Mouse (Mus musculus) heart, embryonic 16.5 days (tissue): ENCODE data around the gene Adamts5. TPM values are rescaled to one million over a fixed set of nuclear protein-coding genes. Genes with fewer than 3 reads are reported as not detected.

Experiments used
- ATAC-seq: fragments of 200-750 bp; cut with Nextera tagmentation; replicated peaks from 2 replicates; pipeline ENCODE4 v1.8.0; 2017; ENCODE audit warnings: moderate number of reproducible peaks; ENCODE audit not compliant: insufficient read depth, low FRiP score; ENCODE audit errors: extremely low read depth
- H3K27ac ChIP-seq: fragments of 300-500 bp; sonication (generic); 2 replicates; pipeline ENCODE4 v1.5.1; 2014; ENCODE audit warnings: mild to moderate bottlenecking, low read length, control low read depth, moderate library complexity
- H3K27me3 ChIP-seq: fragments of 300-500 bp; sonication (generic); 2 replicates; pipeline ENCODE4 v1.6.1; 2014; ENCODE audit warnings: low read length, mixed read lengths; ENCODE audit not compliant: control insufficient read depth, insufficient read depth
- H3K36me3 ChIP-seq: fragments of 300-500 bp; sonication (generic); 2 replicates; pipeline ENCODE4 v1.6.1; 2014; ENCODE audit not compliant: control insufficient read depth, insufficient read depth
- H3K4me1 ChIP-seq: fragments of 300-500 bp; sonication (generic); 2 replicates; pipeline ENCODE4 v1.6.1; 2014; ENCODE audit warnings: low read length, mixed read lengths; ENCODE audit not compliant: control insufficient read depth, insufficient read depth
- H3K4me2 ChIP-seq: fragments of 300-500 bp; sonication (generic); 2 replicates; pipeline ENCODE4 v1.6.1; 2014; ENCODE audit warnings: low read depth, mild to moderate bottlenecking, control low read depth, low read length
- H3K4me3 ChIP-seq: fragments of 300-500 bp; sonication (generic); 2 replicates; pipeline ENCODE4 v1.5.1; 2014; ENCODE audit warnings: mild to moderate bottlenecking, control low read depth, low read length
- H3K9ac ChIP-seq: fragments of 300-500 bp; sonication (generic); 2 replicates; pipeline ENCODE4 v1.6.1; 2014; ENCODE audit warnings: low read length, control low read depth
- H3K9me3 ChIP-seq: fragments of 300-500 bp; sonication (generic); replicated peaks from 2 replicates; pipeline ENCODE4 v1.6.1; 2016; ENCODE audit warnings: low read length; ENCODE audit not compliant: control insufficient read depth
- WGBS: fragments of 180-500 bp; shearing (Covaris S2); extraction: QIAGEN DNeasy Blood & Tissue Kit; methylation state at CpG from one replicate; pipeline ENCODE4 v1.1.7; 2014; 5-methylcytosine and 5-hydroxymethylcytosine counted together
- polyA plus RNA-seq: library from polyadenylated mRNA; unstranded; fragments of >200 nt; fragmentation: Nextera tagmentation; extraction: Ambion mirVana; gene quantifications from 2 replicates; pipeline ENCODE4 v1.2.1, GENCODE M21; 2015

Gene Adamts5
- polyA plus RNA-seq, result 3.1 and 3.5 TPM in 2 replicates

GRCm38 (mm10) chr16:85901581-85901910 lies at the start of gene Adamts5:
TSS of gene Adamts5 (minus strand) at chr16:85901828.
- 6% methylated on average over 13 of the region's 13 CpGs for whole genome bisulfite sequencing
- ATAC-seq, result 0 out of 2 replicates have a peak, but pooled peaks have one; percentile 15
- Histone ChIP-seq H3K4me3 (peak within 1 kb of the TSS; percentile 69), H3K27me3 (no peaks in the 10 kb centered on the region), H3K4me2 (peak within 1 kb of the TSS; percentile 96), H3K36me3 (no peaks in the 10 kb centered on the region), H3K4me1 (peaks cover 9% of the 10 kb centered on the region), H3K9ac (peak within 1 kb of the TSS; percentile 73), H3K9me3 (no peaks in the 10 kb centered on the region), H3K27ac (peak within 1 kb of the TSS; percentile 65)

GRCm38 (mm10) chr16:85950356-85950755 lies 48.7 kb upstream of the Adamts5 start:
- no peak for ATAC-seq
- WGBS, result 60% methylated on average over 2 of the region's 2 CpGs

GRCm38 (mm10) chr16:85926004-85926403 lies 24.4 kb upstream of the Adamts5 start:
- H3K27ac ChIP-seq, result no peak overlapping the region
- no peaks in the 10 kb centered on the region for H3K4me1 ChIP-seq
- no peak overlapping the region for H3K9ac ChIP-seq
- no peaks in the 10 kb centered on the region for H3K27me3 ChIP-seq
- H3K4me2 ChIP-seq, result no peak overlapping the region
- H3K9me3 ChIP-seq, result no peaks in the 10 kb centered on the region
- ATAC-seq, result no peak
- WGBS, result 85% methylated on average over 5 of the region's 5 CpGs
- H3K4me3 ChIP-seq, result no peak overlapping the region
- H3K36me3 ChIP-seq, result no peaks in the 10 kb centered on the region

More at GRCm38 (mm10) chr16:85950356-85950755, 48.7 kb upstream of the Adamts5 start:
- Histone ChIP-seq H3K4me3 (no peak overlapping the region), H3K27me3 (no peaks in the 10 kb centered on the region), H3K4me2 (no peak overlapping the region), H3K9me3 (no peaks in the 10 kb centered on the region), H3K9ac (no peak overlapping the region), H3K36me3 (no peaks in the 10 kb centered on the region), H3K27ac (no peak overlapping the region), H3K4me1 (no peaks in the 10 kb centered on the region)

- ATAC-seq, result no peak
- no peaks in the 10 kb centered on the region for H3K36me3 ChIP-seq
- no peaks in the 10 kb centered on the region for H3K27me3 ChIP-seq
- H3K9ac ChIP-seq, result no peak overlapping the region
- H3K4me2 ChIP-seq, result no peak overlapping the region
- H3K27ac ChIP-seq, result no peak overlapping the region
- no peaks in the 10 kb centered on the region for H3K9me3 ChIP-seq
- H3K4me1 ChIP-seq, result no peaks in the 10 kb centered on the region
- 61% methylated on average over 1 of the region's 1 CpGs for WGBS
- H3K4me3 ChIP-seq, result no peak overlapping the region
Observed at GRCm38 (mm10) chr16:85922454-85922853, 20.8 kb upstream of the Adamts5 start.

- H3K9ac ChIP-seq, result no peak overlapping the region
- no peaks in the 10 kb centered on the region for H3K9me3 ChIP-seq
- no peak overlapping the region for H3K27ac ChIP-seq
- no peak overlapping the region for H3K4me3 ChIP-seq
- no peaks in the 10 kb centered on the region for H3K4me1 ChIP-seq
- no peak overlapping the region for H3K4me2 ChIP-seq
- ATAC-seq, result no peak
- H3K36me3 ChIP-seq, result no peaks in the 10 kb centered on the region
- no peaks in the 10 kb centered on the region for H3K27me3 ChIP-seq
- WGBS, result 65% methylated on average over 4 of the region's 4 CpGs
Observed at GRCm38 (mm10) chr16:85920122-85920521, 18.5 kb upstream of the Adamts5 start.

GRCm38 (mm10) chr16:85900702-85901580 lies 687 bp downstream of the Adamts5 start:
- no peaks in the 10 kb centered on the region for H3K9me3 ChIP-seq
- peak; percentile 45; the same call in 1 of the 2 replicates for ATAC-seq
- H3K9ac ChIP-seq, result peak overlapping the region; percentile 73
- peak overlapping the region; percentile 65 for H3K27ac ChIP-seq
- peak overlapping the region; percentile 96 for H3K4me2 ChIP-seq
- under 1% methylated on average over 51 of the region's 51 CpGs for WGBS
- peak overlapping the region; percentile 69 for H3K4me3 ChIP-seq
- H3K4me1 ChIP-seq, result peaks cover 9% of the 10 kb centered on the region
- H3K27me3 ChIP-seq, result no peaks in the 10 kb centered on the region
- H3K36me3 ChIP-seq, result no peaks in the 10 kb centered on the region

GRCm38 (mm10) chr16:85899790-85900587 lies 1.6 kb downstream of the Adamts5 start:
- H3K4me2 ChIP-seq, result peak overlapping the region; percentile 96
- no peaks in the 10 kb centered on the region for H3K27me3 ChIP-seq
- no peaks in the 10 kb centered on the region for H3K36me3 ChIP-seq
- H3K27ac ChIP-seq, result peak overlapping the region; percentile 65
- peak overlapping the region; percentile 73 for H3K9ac ChIP-seq
- WGBS, result 1% methylated on average over 45 of the region's 45 CpGs
- peak; percentile 62; the same call in 1 of the 2 replicates for ATAC-seq
- H3K4me3 ChIP-seq, result peak overlapping the region; percentile 69
- no peaks in the 10 kb centered on the region for H3K9me3 ChIP-seq
- peaks cover 9% of the 10 kb centered on the region for H3K4me1 ChIP-seq

GRCm38 (mm10) chr16:85899301-85899721 lies 2.3 kb downstream of the Adamts5 start:
- Histone ChIP-seq H3K27me3 (no peaks in the 10 kb centered on the region), H3K9ac (peak overlapping the region; percentile 73; the same call in 1 of the 2 replicates), H3K9me3 (no peaks in the 10 kb centered on the region), H3K36me3 (no peaks in the 10 kb centered on the region), H3K27ac (no peak overlapping the region; the same call in 1 of the 2 replicates), H3K4me3 (peak overlapping the region; percentile 69), H3K4me1 (peaks cover 9% of the 10 kb centered on the region), H3K4me2 (peak overlapping the region; percentile 96)
- WGBS, result 17% methylated on average over 25 of the region's 25 CpGs
- ATAC-seq, result no peak; the same call in 1 of the 2 replicates
